Mouse (Mus musculus): ENCODE measurements at regions not wholly inside any gene's neighbourhood (a gene's known extent, or its start where the extent isn't known, plus 50 kb on each side); places are given as distances from the start of the nearest gene placed in this dataset.

DNA sequence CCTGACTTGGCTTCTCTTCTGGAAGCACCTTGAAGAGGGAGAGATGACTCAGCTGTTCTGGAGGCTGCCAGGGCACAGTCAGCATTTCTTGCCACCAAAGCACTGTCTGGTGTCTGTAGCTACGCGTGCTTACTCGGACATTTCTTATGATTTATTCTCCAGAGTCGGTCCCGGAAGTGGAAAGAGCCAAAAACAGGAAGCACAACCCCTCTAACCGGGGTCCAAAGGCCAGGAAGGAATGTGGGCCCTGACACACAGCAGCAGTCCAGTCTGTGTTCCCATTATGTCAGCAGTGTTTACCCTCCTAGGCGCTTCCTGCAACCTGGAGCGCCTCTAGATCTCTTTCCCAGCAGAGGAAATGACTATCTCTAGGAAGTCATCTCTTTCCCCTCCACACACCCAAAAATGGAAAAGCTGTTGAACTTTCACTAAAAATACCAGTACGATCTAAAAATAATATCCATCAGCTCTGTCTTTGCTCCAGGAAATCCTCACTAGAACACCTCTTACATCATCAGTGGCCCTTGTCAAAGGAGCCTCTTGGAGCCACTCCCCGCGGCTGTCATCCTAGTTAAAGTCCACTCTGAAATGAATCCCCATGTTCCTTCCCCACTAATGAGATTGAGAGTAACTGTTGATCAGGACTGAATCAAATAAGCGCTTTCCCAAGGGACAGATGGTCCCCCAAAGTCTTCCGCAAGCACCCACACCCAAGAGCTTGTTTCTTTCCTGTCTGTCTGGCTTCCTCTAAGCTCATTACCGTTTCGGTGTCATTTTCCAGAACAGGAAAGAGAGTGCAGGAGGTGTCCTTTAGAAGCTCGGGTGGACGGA, 264.7 kb upstream of the Pard3b start:
- WGBS = 83% methylated on average over 17 of the region's 17 CpGs
- no peak for ATAC-seq
- Histone ChIP-seq H3K27ac (no peak overlapping the region), H3K9ac (replicated peaks) (no peak overlapping the region), H3K27me3 (peaks cover 3% of the 10 kb centered on the region; the same call in 1 of the 2 replicates), H3K4me2 (replicated peaks) (no peak overlapping the region), H3K9me3 (peaks cover 3% of the 10 kb centered on the region; the same call in 1 of the 2 replicates), H3K4me1 (replicated peaks) (peaks cover 7% of the 10 kb centered on the region; the same call in 1 of the 2 replicates), H3K36me3 (no peaks in the 10 kb centered on the region), H3K4me3 (replicated peaks) (no peak overlapping the region)

DNA sequence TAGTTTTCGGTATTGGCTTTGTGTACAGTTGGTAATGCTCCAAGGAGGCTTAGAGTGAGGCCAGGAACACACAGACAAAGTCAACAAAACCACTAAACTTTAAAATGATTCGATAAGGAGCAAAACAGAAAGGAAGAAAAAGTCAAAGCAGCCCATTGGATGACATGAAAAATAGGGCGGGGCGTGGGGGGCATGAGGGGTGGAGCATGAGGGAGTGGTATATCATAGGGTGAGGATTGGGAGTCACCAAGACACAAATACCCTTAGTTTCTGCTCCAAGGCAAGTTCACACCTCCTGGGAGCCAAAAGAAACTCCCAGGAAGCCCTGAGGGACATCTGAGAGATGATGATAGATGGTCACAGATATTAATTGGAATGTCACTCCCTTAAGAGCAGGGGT, 262.2 kb upstream of the Pard3b start:
- no peak overlapping the region for H3K9ac ChIP-seq (replicated peaks)
- no peak for ATAC-seq
- H3K27me3 ChIP-seq = peaks cover 3% of the 10 kb centered on the region; the same call in 1 of the 2 replicates
- peaks cover 11% of the 10 kb centered on the region for H3K4me1 ChIP-seq (replicated peaks)
- no peaks in the 10 kb centered on the region for H3K36me3 ChIP-seq
- H3K4me3 ChIP-seq (replicated peaks) = no peak overlapping the region
- WGBS = 59% methylated on average over 4 of the region's 4 CpGs
- H3K27ac ChIP-seq = no peak overlapping the region
- H3K4me2 ChIP-seq (replicated peaks) = no peak overlapping the region
- H3K9me3 ChIP-seq = no peaks in the 10 kb centered on the region

DNA sequence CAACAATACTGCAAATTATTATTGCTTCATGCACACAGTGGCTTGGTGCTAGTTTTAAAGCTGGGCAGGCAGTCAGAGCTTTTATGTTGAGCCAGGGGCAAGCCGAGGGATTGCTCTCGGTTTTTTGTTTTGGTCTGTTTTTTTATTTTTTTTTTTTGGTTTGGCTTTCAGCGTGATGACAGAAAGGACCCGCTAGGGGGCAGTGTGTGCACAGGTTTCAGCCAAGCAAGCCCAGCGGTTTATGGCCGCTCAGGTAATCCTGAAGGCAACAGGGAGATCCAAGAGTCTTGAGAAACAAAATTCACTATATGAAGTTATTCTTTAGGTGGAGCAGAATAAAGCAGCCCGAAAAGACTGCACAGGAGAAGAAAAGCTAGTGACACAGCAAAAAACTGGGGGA, 261.6 kb upstream of the Pard3b start:
- 0 out of 2 replicates have a peak, but pooled peaks have one; percentile 51 for ATAC-seq
- Histone ChIP-seq H3K4me1 (replicated peaks) (peaks cover 11% of the 10 kb centered on the region), H3K36me3 (no peaks in the 10 kb centered on the region), H3K27me3 (peaks cover 3% of the 10 kb centered on the region; the same call in 1 of the 2 replicates), H3K9me3 (no peaks in the 10 kb centered on the region), H3K4me2 (replicated peaks) (no peak overlapping the region), H3K27ac (no peak overlapping the region), H3K9ac (replicated peaks) (no peak overlapping the region), H3K4me3 (replicated peaks) (no peak overlapping the region)
- WGBS = 3% methylated on average over 7 of the region's 7 CpGs

DNA sequence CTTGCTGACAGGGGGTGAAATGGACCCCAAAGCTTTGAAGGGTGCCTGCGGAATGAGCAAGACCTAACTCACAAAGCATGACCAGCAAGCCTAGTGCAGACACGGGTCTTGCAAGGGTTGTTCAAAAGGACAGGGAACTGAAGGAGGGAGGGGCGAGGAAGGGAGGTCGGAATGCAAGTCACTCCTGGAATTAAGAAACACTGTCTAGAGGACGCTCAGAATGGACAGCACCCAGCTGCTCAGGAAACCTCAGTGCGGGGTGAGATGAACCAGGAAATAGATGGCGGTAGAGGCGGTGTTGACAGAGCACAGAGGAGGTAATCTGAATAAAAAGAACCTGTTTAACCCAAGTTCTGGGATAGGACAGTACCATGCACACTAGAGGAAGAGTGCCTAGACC, 260.4 kb upstream of the Pard3b start:
- peaks cover 3% of the 10 kb centered on the region; the same call in 1 of the 2 replicates for H3K27me3 ChIP-seq
- no peak overlapping the region for H3K27ac ChIP-seq
- H3K9ac ChIP-seq (replicated peaks) = no peak overlapping the region
- H3K4me2 ChIP-seq (replicated peaks) = no peak overlapping the region
- H3K9me3 ChIP-seq = no peaks in the 10 kb centered on the region
- ATAC-seq = no peak
- WGBS = 71% methylated on average over 8 of the region's 8 CpGs
- H3K36me3 ChIP-seq = no peaks in the 10 kb centered on the region
- no peak overlapping the region for H3K4me3 ChIP-seq (replicated peaks)
- H3K4me1 ChIP-seq (replicated peaks) = peaks cover 11% of the 10 kb centered on the region

DNA sequence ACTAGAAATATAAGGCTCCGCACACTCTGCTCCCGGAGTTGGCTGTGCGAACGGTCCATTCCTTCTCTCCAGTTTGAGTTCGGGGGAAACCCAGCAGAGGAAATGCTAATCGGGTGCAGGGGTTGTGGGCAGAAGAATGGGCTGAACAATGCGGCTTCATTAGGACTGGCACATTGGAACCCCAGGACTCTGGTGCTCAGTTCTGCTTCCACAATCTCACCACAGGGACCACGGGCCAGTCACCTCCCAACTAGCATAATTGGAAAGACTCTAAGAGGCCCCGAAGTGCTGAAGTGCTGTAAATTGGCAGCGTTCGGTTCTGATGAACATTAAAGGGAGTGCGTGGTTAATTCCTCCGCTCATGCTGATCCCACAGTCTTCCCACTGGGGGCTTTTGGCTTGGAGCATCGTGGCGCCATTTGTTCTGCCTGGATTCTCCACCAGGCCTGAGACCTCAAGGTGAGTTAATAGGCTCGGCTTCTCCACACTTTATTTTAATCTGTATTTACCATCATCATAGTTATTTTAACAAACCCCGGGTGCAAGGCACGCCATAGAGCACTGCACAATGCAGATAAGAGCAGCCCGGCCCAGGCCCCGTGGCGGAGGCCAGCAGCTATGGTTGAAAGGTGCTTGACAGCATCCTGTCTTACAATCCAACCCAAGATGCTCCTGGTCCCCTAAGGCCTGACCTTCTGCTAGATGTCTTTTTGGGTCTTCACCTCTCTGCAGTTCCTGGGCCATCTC, 258.7 kb upstream of the Pard3b start:
- peak; percentile 55; the same call in 1 of the 2 replicates for ATAC-seq
- no peak overlapping the region for H3K4me2 ChIP-seq (replicated peaks)
- H3K4me3 ChIP-seq (replicated peaks) = no peak overlapping the region
- no peak overlapping the region for H3K27ac ChIP-seq
- H3K4me1 ChIP-seq (replicated peaks) = peaks cover 11% of the 10 kb centered on the region
- H3K9me3 ChIP-seq = no peaks in the 10 kb centered on the region
- peaks cover 3% of the 10 kb centered on the region; the same call in 1 of the 2 replicates for H3K27me3 ChIP-seq
- no peaks in the 10 kb centered on the region for H3K36me3 ChIP-seq
- H3K9ac ChIP-seq (replicated peaks) = no peak overlapping the region
- WGBS = 59% methylated on average over 21 of the region's 21 CpGs

DNA sequence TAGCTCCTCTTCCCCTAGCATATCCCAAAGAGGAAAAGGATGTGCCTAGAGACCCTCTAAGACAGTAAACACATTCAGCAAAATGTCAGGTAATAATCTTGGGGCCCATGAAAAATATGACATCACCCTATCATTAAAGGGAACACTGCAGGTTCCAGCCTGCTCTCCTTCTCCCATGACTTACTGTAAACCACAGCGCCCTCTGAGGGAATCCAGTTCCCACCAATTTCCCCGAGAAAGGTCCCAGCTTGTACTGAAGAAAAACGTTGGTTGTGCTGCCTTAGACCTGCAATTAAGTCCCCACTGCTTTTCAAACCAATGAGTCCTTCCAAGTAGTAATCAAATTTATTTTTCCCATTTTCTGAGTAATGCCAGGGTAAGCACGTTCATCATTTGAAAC, 251.0 kb upstream of the Pard3b start:
- Histone ChIP-seq H3K4me2 (replicated peaks) (no peak overlapping the region), H3K36me3 (no peaks in the 10 kb centered on the region), H3K27ac (no peak overlapping the region), H3K27me3 (no peaks in the 10 kb centered on the region), H3K9me3 (no peaks in the 10 kb centered on the region), H3K4me3 (replicated peaks) (no peak overlapping the region), H3K9ac (replicated peaks) (no peak overlapping the region), H3K4me1 (replicated peaks) (no peaks in the 10 kb centered on the region)
- WGBS = 65% methylated on average over 4 of the region's 4 CpGs
- ATAC-seq = no peak

DNA sequence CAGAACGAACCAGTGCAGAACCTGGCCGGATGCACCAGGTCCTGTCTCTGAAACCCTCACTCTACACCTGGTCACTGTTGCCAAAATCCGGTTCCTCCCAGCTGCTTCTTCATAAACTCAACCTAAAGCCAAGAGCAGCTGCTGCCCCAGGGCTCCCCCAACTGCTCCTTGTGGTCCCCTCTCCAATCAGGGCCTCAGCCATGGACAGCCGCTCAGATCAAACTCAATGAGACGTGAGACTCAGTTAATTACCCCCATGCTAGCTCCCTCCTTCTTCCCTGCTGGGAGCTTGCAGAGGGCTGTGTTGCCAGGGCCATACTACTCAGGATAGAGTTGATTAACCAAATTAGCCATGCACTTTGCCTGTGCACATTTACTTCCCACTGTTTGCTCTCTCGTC, 240.8 kb upstream of the Pard3b start:
- H3K4me2 ChIP-seq (replicated peaks) = no peak overlapping the region
- no peaks in the 10 kb centered on the region; the same call in 1 of the 2 replicates for H3K4me1 ChIP-seq (replicated peaks)
- peak; percentile 24; the same call in 1 of the 2 replicates for ATAC-seq
- H3K27me3 ChIP-seq = no peaks in the 10 kb centered on the region
- H3K4me3 ChIP-seq (replicated peaks) = no peak overlapping the region
- WGBS = 44% methylated on average over 6 of the region's 6 CpGs
- H3K36me3 ChIP-seq = no peaks in the 10 kb centered on the region
- no peak overlapping the region for H3K27ac ChIP-seq
- no peak overlapping the region for H3K9ac ChIP-seq (replicated peaks)
- H3K9me3 ChIP-seq = no peaks in the 10 kb centered on the region

DNA sequence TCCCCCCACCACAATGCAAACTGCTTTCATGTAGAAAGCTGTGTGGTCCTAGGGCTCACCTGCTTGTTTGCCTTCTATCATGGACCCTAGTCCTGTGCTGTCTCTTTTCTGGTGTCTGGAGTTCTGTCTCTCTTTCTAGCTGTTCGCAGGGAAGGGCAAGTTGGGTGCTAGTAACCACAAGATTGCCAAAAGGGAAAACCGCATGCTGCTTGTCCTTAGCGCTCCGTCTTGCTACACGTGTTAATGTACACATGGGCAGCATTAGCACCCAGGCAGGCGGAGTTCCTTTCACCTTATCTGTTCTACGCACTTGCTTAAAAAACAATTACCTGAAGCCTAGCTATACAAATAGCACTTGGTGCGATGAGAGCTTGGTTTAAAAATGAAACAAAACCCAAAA, 236.3 kb upstream of the Pard3b start:
- no peaks in the 10 kb centered on the region for H3K36me3 ChIP-seq
- no peak overlapping the region for H3K27ac ChIP-seq
- no peak overlapping the region for H3K4me2 ChIP-seq (replicated peaks)
- no peak overlapping the region for H3K4me3 ChIP-seq (replicated peaks)
- ATAC-seq = no peak
- no peaks in the 10 kb centered on the region for H3K27me3 ChIP-seq
- no peaks in the 10 kb centered on the region for H3K9me3 ChIP-seq
- H3K4me1 ChIP-seq (replicated peaks) = no peaks in the 10 kb centered on the region; the same call in 1 of the 2 replicates
- H3K9ac ChIP-seq (replicated peaks) = no peak overlapping the region
- WGBS = 73% methylated on average over 8 of the region's 8 CpGs

DNA sequence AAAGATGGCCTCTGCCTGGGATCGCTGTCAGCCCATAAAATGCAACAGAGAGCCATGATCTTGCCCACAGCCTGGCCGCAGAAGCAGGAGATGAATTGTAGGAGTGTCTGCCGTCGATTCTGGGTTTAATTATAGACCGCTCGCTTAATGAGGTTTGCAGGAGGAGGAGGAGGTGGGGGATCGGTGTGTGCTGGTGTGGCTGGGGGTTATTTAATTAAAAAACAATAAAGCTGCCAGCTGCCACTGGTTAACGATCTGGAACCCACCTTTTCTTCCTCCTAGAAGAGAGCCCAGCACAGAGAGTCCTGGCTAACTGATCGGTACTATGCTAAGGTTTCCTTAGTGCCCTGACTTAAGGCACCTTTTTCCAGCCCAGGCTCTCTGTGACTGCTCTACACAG, 231.4 kb upstream of the Pard3b start:
- no peak overlapping the region for H3K27ac ChIP-seq
- 44% methylated on average over 9 of the region's 9 CpGs for WGBS
- H3K9ac ChIP-seq (replicated peaks) = no peak overlapping the region
- ATAC-seq = 0 out of 2 replicates have a peak, but pooled peaks have one; percentile 45
- H3K36me3 ChIP-seq = no peaks in the 10 kb centered on the region
- no peaks in the 10 kb centered on the region for H3K27me3 ChIP-seq
- H3K4me2 ChIP-seq (replicated peaks) = no peak overlapping the region
- no peak overlapping the region for H3K4me3 ChIP-seq (replicated peaks)
- no peaks in the 10 kb centered on the region for H3K9me3 ChIP-seq
- H3K4me1 ChIP-seq (replicated peaks) = no peaks in the 10 kb centered on the region; the same call in 1 of the 2 replicates

DNA sequence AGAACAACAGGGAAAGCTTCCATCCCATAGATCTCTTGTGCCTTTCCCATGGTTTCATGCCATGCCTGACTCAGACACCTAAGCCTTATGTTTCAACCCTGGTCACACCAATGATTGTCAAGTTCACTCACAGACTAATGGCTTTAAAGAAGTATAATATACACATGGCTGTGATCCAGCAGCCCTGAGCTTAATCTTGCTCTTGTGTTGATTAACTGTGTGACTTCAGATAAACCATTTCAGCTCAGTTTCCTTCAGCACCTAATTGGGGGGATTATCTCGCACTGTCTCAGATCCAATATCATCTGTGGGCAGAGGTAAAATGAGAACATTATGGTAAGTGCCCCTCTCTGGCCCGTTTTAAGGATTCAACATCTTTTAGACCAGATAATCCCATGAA, 223.9 kb upstream of the Pard3b start:
- Histone ChIP-seq H3K4me2 (replicated peaks) (no peak overlapping the region), H3K4me3 (replicated peaks) (no peak overlapping the region), H3K36me3 (no peaks in the 10 kb centered on the region), H3K4me1 (replicated peaks) (peaks cover 11% of the 10 kb centered on the region), H3K9me3 (no peaks in the 10 kb centered on the region), H3K9ac (replicated peaks) (no peak overlapping the region), H3K27me3 (no peaks in the 10 kb centered on the region), H3K27ac (no peak overlapping the region)
- 0 out of 2 replicates have a peak, but pooled peaks have one; percentile 27 for ATAC-seq
- 48% methylated on average over 2 of the region's 2 CpGs for WGBS

DNA sequence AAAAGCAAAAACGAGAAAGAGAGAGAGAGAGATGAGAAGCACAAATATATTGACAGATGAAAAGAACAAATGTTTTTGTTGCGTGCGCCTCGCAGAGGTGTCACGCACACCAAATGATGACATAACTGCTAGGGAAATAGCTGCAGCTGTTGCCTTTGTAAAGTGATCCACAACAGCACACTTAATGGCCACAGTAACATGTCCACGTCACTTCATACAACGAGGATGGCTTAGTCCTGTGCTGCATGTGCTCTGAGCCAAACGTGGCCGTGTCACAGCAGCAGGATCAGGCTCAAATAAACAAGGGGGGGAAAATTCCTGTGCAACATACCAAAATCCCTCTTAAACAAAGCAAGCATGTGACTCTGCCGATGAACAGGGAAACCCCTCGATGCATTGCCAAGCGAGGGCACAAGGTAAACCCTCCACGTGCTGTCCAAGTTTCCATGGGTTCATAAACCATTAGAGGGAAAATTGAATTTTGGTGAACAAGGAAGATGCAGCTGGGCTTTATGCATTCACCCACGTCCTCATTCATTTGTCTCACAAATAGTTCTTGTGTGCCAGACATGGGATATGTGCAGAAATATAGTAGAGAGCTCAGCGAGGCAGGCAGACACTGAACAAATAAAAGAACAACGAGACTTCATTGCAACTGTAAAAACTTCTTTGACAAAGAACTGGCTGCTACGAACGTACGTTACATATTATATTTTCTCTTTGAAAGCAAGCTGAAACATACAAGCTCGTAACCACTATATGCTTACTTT, 223.0 kb upstream of the Pard3b start:
- Histone ChIP-seq H3K36me3 (no peaks in the 10 kb centered on the region), H3K9me3 (no peaks in the 10 kb centered on the region), H3K27ac (no peak overlapping the region), H3K4me1 (replicated peaks) (peaks cover 17% of the 10 kb centered on the region), H3K9ac (replicated peaks) (no peak overlapping the region), H3K27me3 (no peaks in the 10 kb centered on the region), H3K4me2 (replicated peaks) (no peak overlapping the region), H3K4me3 (replicated peaks) (no peak overlapping the region)
- WGBS = 71% methylated on average over 20 of the region's 20 CpGs
- no peak for ATAC-seq
